Mouse (Mus musculus) inflammation-experienced regulatory T-cells, adult 16 weeks (primary cell): ENCODE measurements around the gene Gm21560. TPM values are rescaled to one million over a fixed set of nuclear protein-coding genes. Genes with fewer than 3 reads are reported as not detected.

Source experiments
- polyA plus RNA-seq: library from polyadenylated mRNA; unstranded; fragments of 100-300 nt; shearing (Covaris generic); gene quantifications from one replicate; pipeline ENCODE4 v1.2.1, GENCODE M21; 2017

Gene Gm21560
- not detected for polyA plus RNA-seq

GRCm38 (mm10) chr14:6219192-6219591, at the start of gene Gm21560:
Gene Gm21560, minus strand, starts transcription at chr14:6219292.

Other genes with a start within 250 kb of the Gm21560 start
- gene Gm3453, start 240.2 kb downstream of the Gm21560 start, polyA plus RNA-seq: not detected
- gene Gm6337, start 161.0 kb downstream of the Gm21560 start, polyA plus RNA-seq: not detected
- gene Gm8206, start 125.3 kb downstream of the Gm21560 start, polyA plus RNA-seq: 4.4 TPM
- gene Gm3468, start 110.6 kb downstream of the Gm21560 start, polyA plus RNA-seq: 9.6 TPM
- not detected for gene Gm3476, start 93.5 kb downstream of the Gm21560 start, polyA plus RNA-seq
- gene Gm3411, start 68.0 kb upstream of the Gm21560 start, polyA plus RNA-seq: 7.2 TPM
- not detected for gene Gm21103, start 85.6 kb upstream of the Gm21560 start, polyA plus RNA-seq
- gene Gm3618, start 124.4 kb upstream of the Gm21560 start, polyA plus RNA-seq: not detected
- not detected for gene Gm16440, start 171.0 kb upstream of the Gm21560 start, polyA plus RNA-seq
- 3.2 TPM for gene Gm3591, start 193.2 kb upstream of the Gm21560 start, polyA plus RNA-seq
- not detected for gene Gm3594, start 225.3 kb upstream of the Gm21560 start, polyA plus RNA-seq